Mouse (Mus musculus): ENCODE measurements at regions not wholly inside any gene's neighbourhood (a gene's known extent, or its start where the extent isn't known, plus 50 kb on each side); places are given as distances from the start of the nearest gene placed in this dataset.

DNA sequence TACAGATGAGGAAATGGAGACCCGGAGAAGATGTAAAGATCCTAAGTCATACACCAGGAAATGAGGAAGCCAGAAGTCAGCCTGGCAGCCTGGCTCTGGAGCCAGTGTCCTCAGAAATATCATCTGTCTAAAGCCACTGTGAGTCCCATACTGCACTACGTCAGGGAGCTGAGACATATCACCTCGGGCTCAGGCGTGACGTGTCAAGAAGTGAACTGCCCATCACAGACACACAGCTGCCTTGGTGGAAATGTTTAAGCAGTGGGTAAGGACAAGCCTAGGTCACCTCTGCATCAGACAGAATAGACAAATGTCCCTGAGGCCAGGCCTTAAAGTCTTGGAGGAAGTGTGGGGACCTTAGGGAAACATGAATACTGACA lies 88.0 kb upstream of the Zmiz1 start:
- TF ChIP-seq TBP (IDR thresholded peaks at IDR 0.05; ENCODE audit: low read depth, low read length) (no peak), POLR2AphosphoS2 (IDR thresholded peaks at IDR 0.05; ENCODE audit: low read length) (no peak), CTCF (IDR thresholded peaks at IDR 0.05 in 2 of 3, conservative IDR thresholded peaks at IDR 0.05 in 1 of 3; ENCODE audit: control insufficient read depth in 1 of 3, insufficient read depth in 1 of 3, low read depth in 2 of 3, low read length in 3 of 3, poor library complexity in 1 of 3, severe bottlenecking in 1 of 3) (no peak), POLR2AphosphoS5 (IDR thresholded peaks at IDR 0.05; ENCODE audit: borderline replicate concordance, low read depth, low read length) (no peak), ZKSCAN1 (IDR thresholded peaks at IDR 0.05; ENCODE audit: low read depth, low read length) (no peak), ZMIZ1 (IDR thresholded peaks at IDR 0.05; ENCODE audit: low read depth, low read length) (no peak), MYC (IDR thresholded peaks at IDR 0.05; ENCODE audit: low read depth, low read length) (no peak), SIN3A (IDR thresholded peaks at IDR 0.05; ENCODE audit: low read length) (no peak), RCOR1 (IDR thresholded peaks at IDR 0.05; ENCODE audit: low read depth, low read length) (no peak), MXI1 (IDR thresholded peaks at IDR 0.05; ENCODE audit: low read depth, low read length) (no peak)
- H3K9ac ChIP-seq (ENCODE audit: control insufficient read depth, low read depth, low read length, poor library complexity, severe bottlenecking), result no peak overlapping the region
- DNase-seq (ENCODE audit: low read depth, low spot score), result no peak
- no peaks in the 10 kb centered on the region for H3K36me3 ChIP-seq (ENCODE audit: control insufficient read depth in 1 of 2, insufficient read depth in 2 of 2, low read length in 2 of 2)
- no peak overlapping the region for H3K4me3 ChIP-seq (ENCODE audit: control insufficient read depth in 1 of 2, insufficient read depth in 1 of 2, low read depth in 2 of 2, low read length in 2 of 2)
- H3K27ac ChIP-seq (ENCODE audit: control insufficient read depth, low read depth, low read length), result no peak overlapping the region
- H3K4me1 ChIP-seq (ENCODE audit: control insufficient read depth in 1 of 2, insufficient read depth in 2 of 2, low read length in 2 of 2), result no peaks in the 10 kb centered on the region
- H3K27me3 ChIP-seq (ENCODE audit: control insufficient read depth in 1 of 2, insufficient read depth in 2 of 2, low read length in 2 of 2), result no peaks in the 10 kb centered on the region
- H3K79me2 ChIP-seq (ENCODE audit: control insufficient read depth, insufficient read depth, low read length, poor library complexity), result no peaks in the 10 kb centered on the region
- H3K9me3 ChIP-seq (replicated peaks; ENCODE audit: insufficient read depth, low read length), result no peaks in the 10 kb centered on the region

DNA sequence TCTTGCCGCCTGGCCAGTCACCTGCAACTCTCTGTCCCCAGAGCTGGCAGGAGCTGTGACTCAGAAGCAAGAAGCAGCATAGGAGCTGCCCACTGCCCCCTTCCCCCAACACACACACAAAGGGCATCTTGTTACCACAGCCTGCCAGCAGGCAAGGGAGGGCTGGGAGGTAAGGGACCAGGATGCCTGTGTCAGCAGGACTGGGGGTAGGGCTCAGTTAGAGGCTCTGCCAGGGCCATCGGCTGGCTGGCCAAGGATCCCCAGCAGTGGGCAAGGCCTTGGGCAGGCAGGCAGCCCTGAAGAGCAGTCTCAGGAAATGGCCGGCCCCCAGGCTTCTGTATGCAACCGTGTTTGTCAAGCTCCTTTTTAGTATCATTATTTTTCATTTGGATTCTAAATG lies 87.3 kb upstream of the Zmiz1 start:
- Histone ChIP-seq H3K27me3 (ENCODE audit: control insufficient read depth in 1 of 2, insufficient read depth in 2 of 2, low read length in 2 of 2) (no peaks in the 10 kb centered on the region), H3K79me2 (ENCODE audit: control insufficient read depth, insufficient read depth, low read length, poor library complexity) (no peaks in the 10 kb centered on the region), H3K4me3 (ENCODE audit: control insufficient read depth in 1 of 2, insufficient read depth in 1 of 2, low read depth in 2 of 2, low read length in 2 of 2) (no peak overlapping the region), H3K4me1 (ENCODE audit: control insufficient read depth in 1 of 2, insufficient read depth in 2 of 2, low read length in 2 of 2) (no peaks in the 10 kb centered on the region), H3K27ac (ENCODE audit: control insufficient read depth, low read depth, low read length) (no peak overlapping the region), H3K9me3 (replicated peaks; ENCODE audit: insufficient read depth, low read length) (no peaks in the 10 kb centered on the region), H3K9ac (ENCODE audit: control insufficient read depth, low read depth, low read length, poor library complexity, severe bottlenecking) (no peak overlapping the region), H3K36me3 (ENCODE audit: control insufficient read depth in 1 of 2, insufficient read depth in 2 of 2, low read length in 2 of 2) (no peaks in the 10 kb centered on the region)
- no peak for DNase-seq (ENCODE audit: low read depth, low spot score)
- TF ChIP-seq GABPA (IDR thresholded peaks at IDR 0.05; ENCODE audit: low read depth, low read length), result no peak
- TF ChIP-seq ELF1 (IDR thresholded peaks at IDR 0.05; ENCODE audit: low read depth, low read length), result no peak
- TF ChIP-seq JUND (IDR thresholded peaks at IDR 0.05; ENCODE audit: low read depth, low read length), result no peak
- TF ChIP-seq NELFE (IDR thresholded peaks at IDR 0.05; ENCODE audit: low read depth, low read length), result no peak
- no peak for TF ChIP-seq USF2 (IDR thresholded peaks at IDR 0.05; ENCODE audit: borderline replicate concordance in 1 of 2, insufficient read depth in 1 of 2, low read depth in 1 of 2, low read length in 2 of 2)
- TF ChIP-seq MEF2A (IDR thresholded peaks at IDR 0.05; ENCODE audit: extremely low read depth, insufficient replicate concordance, low read depth, low read length, poor library complexity, severe bottlenecking), result no peak
- no peak for TF ChIP-seq ZC3H11A (IDR thresholded peaks at IDR 0.05; ENCODE audit: low read depth, low read length)
- TF ChIP-seq E2F4 (IDR thresholded peaks at IDR 0.05; ENCODE audit: borderline replicate concordance, low read depth, low read length), result no peak
- TF ChIP-seq BHLHE40 (IDR thresholded peaks at IDR 0.05; ENCODE audit: borderline replicate concordance, low read depth, low read length), result no peak
- TF ChIP-seq EP300 (IDR thresholded peaks at IDR 0.05; ENCODE audit: low read depth in 1 of 2, low read length in 2 of 2), result no peak
- no peak for TF ChIP-seq ETS1 (IDR thresholded peaks at IDR 0.05; ENCODE audit: low read depth, low read length)
